Mouse (Mus musculus) lung, postnatal 0 days (tissue): ENCODE measurements at regions not wholly inside any gene's neighbourhood (a gene's known extent, or its start where the extent isn't known, plus 50 kb on each side); places are given as distances from the start of the nearest gene placed in this dataset.

Experiments used
- ATAC-seq: fragments of 200-750 bp; cut with Nextera tagmentation; 2 replicates; pipeline ENCODE4 v1.8.0; 2017; ENCODE audit warnings: moderate library complexity
- DNase-seq: peaks from one replicate; pipeline ENCODE4 v3.0.0-alpha.2; 2016; ENCODE audit warnings: low spot score
- H3K27ac ChIP-seq: fragments of 300-500 bp; sonication (generic); 2 replicates; pipeline ENCODE4 v1.5.1; 2014; ENCODE audit warnings: antibody characterized with exemption, mild to moderate bottlenecking, low read length, mixed read lengths
- H3K27me3 ChIP-seq: fragments of 300-500 bp; sonication (generic); replicated peaks from 2 replicates; pipeline ENCODE4 v1.6.1; 2014; ENCODE audit warnings: low read length, mixed read lengths; ENCODE audit not compliant: insufficient read depth
- H3K36me3 ChIP-seq: fragments of 300-500 bp; sonication (generic); 2 replicates; pipeline ENCODE4 v1.6.1; 2014; ENCODE audit warnings: low read length, mixed read lengths; ENCODE audit not compliant: insufficient read depth
- H3K4me1 ChIP-seq: fragments of 300-500 bp; sonication (generic); 2 replicates; pipeline ENCODE4 v1.6.1; 2014; ENCODE audit warnings: antibody characterized with exemption, low read depth, low read length, mixed read lengths; ENCODE audit not compliant: insufficient read depth
- H3K4me2 ChIP-seq: fragments of 300-500 bp; sonication (generic); replicated peaks from 2 replicates; pipeline ENCODE4 v1.6.1; 2014; ENCODE audit warnings: low read depth, mild to moderate bottlenecking, low read length, moderate library complexity, mixed read lengths
- H3K4me3 ChIP-seq: fragments of 300-500 bp; sonication (generic); 2 replicates; pipeline ENCODE4 v1.5.1; 2014; ENCODE audit warnings: low read depth, low read length
- H3K9ac ChIP-seq: fragments of 300-500 bp; sonication (generic); replicated peaks from 2 replicates; pipeline ENCODE4 v1.6.1; 2014; ENCODE audit warnings: low read depth, mild to moderate bottlenecking
- H3K9me3 ChIP-seq: fragments of 300-500 bp; sonication (generic); 2 replicates; pipeline ENCODE4 v1.6.1; 2016; ENCODE audit warnings: low read length, mixed read lengths
- CTCF ChIP-seq: IDR thresholded peaks from 2 replicates; pipeline ENCODE4 v1.5.1; 2016; ENCODE audit warnings: antibody characterized with exemption, mild to moderate bottlenecking
- EP300 ChIP-seq: IDR thresholded peaks from 2 replicates; pipeline ENCODE4 v1.6.1; 2016; ENCODE audit warnings: antibody characterized with exemption, mild to moderate bottlenecking, control low read depth
- WGBS: fragments of 180-500 bp; shearing (Covaris S2); extraction: QIAGEN DNeasy Blood & Tissue Kit; methylation state at CpG from one replicate; pipeline ENCODE4 v1.1.7; 2014; 5-methylcytosine and 5-hydroxymethylcytosine counted together

- Histone ChIP-seq H3K9ac (no peak overlapping the region), H3K4me2 (no peak overlapping the region), H3K27me3 (no peaks in the 10 kb centered on the region), H3K36me3 (no peaks in the 10 kb centered on the region), H3K9me3 (no peaks in the 10 kb centered on the region), H3K4me3 (no peak overlapping the region), H3K4me1 (no peaks in the 10 kb centered on the region), H3K27ac (no peak overlapping the region)
- TF ChIP-seq CTCF, result no peak
- TF ChIP-seq EP300, result no peak
- ATAC-seq (no peak), DNase-seq (no peak)
- WGBS, result 64% methylated on average over 2 of the region's 2 CpGs
Observed at GRCm38 (mm10) chr2:83224018-83224417, 280.6 kb downstream of the Fsip2 start.

GRCm38 (mm10) chr2:83226198-83226597, 282.8 kb downstream of the Fsip2 start:
- H3K27me3 ChIP-seq, result no peaks in the 10 kb centered on the region
- DNase-seq (no peak), ATAC-seq (no peak)
- H3K27ac ChIP-seq, result no peak overlapping the region
- no peaks in the 10 kb centered on the region for H3K9me3 ChIP-seq
- no peak overlapping the region for H3K4me3 ChIP-seq
- no peak overlapping the region for H3K9ac ChIP-seq
- 80% methylated on average over 5 of the region's 5 CpGs for WGBS
- TF ChIP-seq CTCF (no peak), EP300 (no peak)
- H3K36me3 ChIP-seq, result no peaks in the 10 kb centered on the region
- no peak overlapping the region for H3K4me2 ChIP-seq
- no peaks in the 10 kb centered on the region for H3K4me1 ChIP-seq

GRCm38 (mm10) chr2:83251173-83252101, 308.0 kb downstream of the Fsip2 start:
- WGBS, result 56% methylated on average over 6 of the region's 6 CpGs
- Histone ChIP-seq H3K4me3 (no peak overlapping the region), H3K4me2 (no peak overlapping the region), H3K36me3 (no peaks in the 10 kb centered on the region), H3K27me3 (no peaks in the 10 kb centered on the region), H3K9me3 (no peaks in the 10 kb centered on the region), H3K9ac (no peak overlapping the region), H3K4me1 (no peaks in the 10 kb centered on the region), H3K27ac (no peak overlapping the region)
- TF ChIP-seq CTCF, result no peak
- no peak for TF ChIP-seq EP300
- ATAC-seq (no peak), DNase-seq (no peak)

- H3K9me3 ChIP-seq, result no peaks in the 10 kb centered on the region
- no peak for DNase-seq
- H3K36me3 ChIP-seq, result no peaks in the 10 kb centered on the region
- TF ChIP-seq EP300, result no peak
- no peak for TF ChIP-seq CTCF
- H3K27me3 ChIP-seq, result no peaks in the 10 kb centered on the region
- no peak overlapping the region for H3K4me3 ChIP-seq
- 58% methylated on average over 2 of the region's 2 CpGs for WGBS
- ATAC-seq, result no peak
- H3K4me1 ChIP-seq, result no peaks in the 10 kb centered on the region
- H3K4me2 ChIP-seq, result no peak overlapping the region
- H3K27ac ChIP-seq, result no peak overlapping the region
- H3K9ac ChIP-seq, result no peak overlapping the region
Observed at GRCm38 (mm10) chr2:83256811-83257321, 313.4 kb downstream of the Fsip2 start.

- Histone ChIP-seq H3K4me2 (no peak overlapping the region), H3K27ac (no peak overlapping the region), H3K27me3 (no peaks in the 10 kb centered on the region), H3K36me3 (no peaks in the 10 kb centered on the region), H3K4me3 (no peak overlapping the region), H3K9me3 (no peaks in the 10 kb centered on the region), H3K9ac (no peak overlapping the region), H3K4me1 (no peaks in the 10 kb centered on the region)
- ATAC-seq (no peak), DNase-seq (no peak)
- 53% methylated on average over 3 of the region's 3 CpGs for WGBS
- TF ChIP-seq EP300 (no peak), CTCF (no peak)
Observed at GRCm38 (mm10) chr2:83258613-83259012, 315.2 kb downstream of the Fsip2 start.

- H3K9me3 ChIP-seq, result no peaks in the 10 kb centered on the region
- H3K4me1 ChIP-seq, result no peaks in the 10 kb centered on the region
- ATAC-seq, result no peak
- TF ChIP-seq EP300 (no peak), CTCF (no peak)
- no peak overlapping the region for H3K9ac ChIP-seq
- H3K27ac ChIP-seq, result no peak overlapping the region
- no peak overlapping the region for H3K4me3 ChIP-seq
- no peak for DNase-seq
- 62% methylated on average over 8 of the region's 8 CpGs for WGBS
- H3K27me3 ChIP-seq, result no peaks in the 10 kb centered on the region
- H3K36me3 ChIP-seq, result no peaks in the 10 kb centered on the region
- no peak overlapping the region for H3K4me2 ChIP-seq
Observed at GRCm38 (mm10) chr2:83303515-83303914, 340.7 kb upstream of the Zc3h15 start.
